Mouse (Mus musculus): Measurements from ENCODE around the gene 1700123O20Rik. TPM values are rescaled to one million over a fixed set of nuclear protein-coding genes. Genes with fewer than 3 reads are reported as not detected.

Gene 1700123O20Rik
- polyA plus RNA-seq, 1 experiment from 2014 or later: 67.5 TPM

- TF ChIP-seq CTCF (IDR thresholded peaks at IDR 0.05) (peak; percentile 99), EP300 (IDR thresholded peaks at IDR 0.05) (no peak)
- ATAC-seq (peak; percentile 60), DNase-seq (ENCODE audit: low spot score) (peak; percentile 86)
- no peak overlapping the region for H3K27ac ChIP-seq (ENCODE audit: low read length)
- H3K9ac ChIP-seq (replicated peaks; ENCODE audit: low read depth): no peak overlapping the region
- H3K9me3 ChIP-seq (ENCODE audit: low read length): no peaks in the 10 kb centered on the region
- no peak overlapping the region for H3K4me2 ChIP-seq (replicated peaks; ENCODE audit: low read depth, low read length)
- H3K27me3 ChIP-seq (replicated peaks; ENCODE audit: insufficient read depth, low read length): no peaks in the 10 kb centered on the region; the same call in 1 of the 2 replicates
- no peaks in the 10 kb centered on the region for H3K4me1 ChIP-seq (ENCODE audit: insufficient read depth, low read depth, low read length)
- WGBS: 3% methylated on average over 6 of the region's 6 CpGs
- no peak overlapping the region for H3K4me3 ChIP-seq (ENCODE audit: low read depth, low read length)
- no peaks in the 10 kb centered on the region for H3K36me3 ChIP-seq (ENCODE audit: insufficient read depth, low read length)
These were observed 15.3 kb downstream of the 1700123O20Rik start for GRCm38 (mm10) chr14:54701298-54701697.

DNA sequence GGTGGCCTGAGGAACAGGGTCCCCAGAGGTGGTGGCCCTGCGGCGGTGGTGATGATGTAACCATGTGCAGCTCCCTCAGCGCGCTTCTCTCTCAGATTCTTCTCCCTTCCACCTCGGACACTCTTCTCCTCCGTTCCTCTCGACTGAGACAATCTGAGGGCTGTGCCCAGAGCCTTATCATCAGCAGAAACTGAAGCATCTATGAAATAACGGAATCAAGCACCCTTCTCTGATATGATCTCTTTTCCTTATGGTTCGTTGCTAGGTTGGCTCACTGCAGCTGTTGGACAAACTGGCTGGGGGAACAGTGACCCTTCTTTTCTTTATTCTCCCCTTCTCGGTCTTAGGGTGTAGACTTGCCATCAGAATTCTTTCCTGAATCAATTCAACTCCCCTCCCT, 17.2 kb downstream of the 1700123O20Rik start:
- H3K4me2 ChIP-seq (replicated peaks; ENCODE audit: low read depth, low read length): no peak overlapping the region
- DNase-seq (ENCODE audit: low spot score): no peak
- WGBS: 51% methylated on average over 10 of the region's 10 CpGs

GRCm38 (mm10) chr14:54705844-54706243, 19.8 kb downstream of the 1700123O20Rik start:
- no peak overlapping the region for H3K9ac ChIP-seq (replicated peaks; ENCODE audit: low read depth)
- H3K36me3 ChIP-seq (ENCODE audit: insufficient read depth, low read length): no peaks in the 10 kb centered on the region
- DNase-seq (ENCODE audit: low spot score): no peak
- no peak for TF ChIP-seq EP300 (IDR thresholded peaks at IDR 0.05)
- TF ChIP-seq CTCF (IDR thresholded peaks at IDR 0.05): no peak
- WGBS: 22% methylated on average over 5 of the region's 5 CpGs
- no peak overlapping the region for H3K4me3 ChIP-seq (ENCODE audit: low read depth, low read length)
- H3K27ac ChIP-seq (ENCODE audit: low read length): no peak overlapping the region
- H3K27me3 ChIP-seq (replicated peaks; ENCODE audit: insufficient read depth, low read length): no peaks in the 10 kb centered on the region; the same call in 1 of the 2 replicates
- peak; percentile 47 for ATAC-seq
- no peaks in the 10 kb centered on the region for H3K4me1 ChIP-seq (ENCODE audit: insufficient read depth, low read depth, low read length)
- H3K4me2 ChIP-seq (replicated peaks; ENCODE audit: low read depth, low read length): no peak overlapping the region
- H3K9me3 ChIP-seq (ENCODE audit: low read length): no peaks in the 10 kb centered on the region

More for the DNA sequence above, 17.2 kb downstream of the 1700123O20Rik start:
- Histone ChIP-seq H3K9me3 (ENCODE audit: low read length) (no peaks in the 10 kb centered on the region), H3K9ac (replicated peaks; ENCODE audit: low read depth) (no peak overlapping the region), H3K4me1 (ENCODE audit: insufficient read depth, low read depth, low read length) (no peaks in the 10 kb centered on the region), H3K27me3 (replicated peaks; ENCODE audit: insufficient read depth, low read length) (no peaks in the 10 kb centered on the region; the same call in 1 of the 2 replicates), H3K36me3 (ENCODE audit: insufficient read depth, low read length) (no peaks in the 10 kb centered on the region), H3K27ac (ENCODE audit: low read length) (no peak overlapping the region), H3K4me3 (ENCODE audit: low read depth, low read length) (no peak overlapping the region)
- ATAC-seq: no peak
- TF ChIP-seq EP300 (IDR thresholded peaks at IDR 0.05) (no peak), CTCF (IDR thresholded peaks at IDR 0.05) (no peak)

DNA sequence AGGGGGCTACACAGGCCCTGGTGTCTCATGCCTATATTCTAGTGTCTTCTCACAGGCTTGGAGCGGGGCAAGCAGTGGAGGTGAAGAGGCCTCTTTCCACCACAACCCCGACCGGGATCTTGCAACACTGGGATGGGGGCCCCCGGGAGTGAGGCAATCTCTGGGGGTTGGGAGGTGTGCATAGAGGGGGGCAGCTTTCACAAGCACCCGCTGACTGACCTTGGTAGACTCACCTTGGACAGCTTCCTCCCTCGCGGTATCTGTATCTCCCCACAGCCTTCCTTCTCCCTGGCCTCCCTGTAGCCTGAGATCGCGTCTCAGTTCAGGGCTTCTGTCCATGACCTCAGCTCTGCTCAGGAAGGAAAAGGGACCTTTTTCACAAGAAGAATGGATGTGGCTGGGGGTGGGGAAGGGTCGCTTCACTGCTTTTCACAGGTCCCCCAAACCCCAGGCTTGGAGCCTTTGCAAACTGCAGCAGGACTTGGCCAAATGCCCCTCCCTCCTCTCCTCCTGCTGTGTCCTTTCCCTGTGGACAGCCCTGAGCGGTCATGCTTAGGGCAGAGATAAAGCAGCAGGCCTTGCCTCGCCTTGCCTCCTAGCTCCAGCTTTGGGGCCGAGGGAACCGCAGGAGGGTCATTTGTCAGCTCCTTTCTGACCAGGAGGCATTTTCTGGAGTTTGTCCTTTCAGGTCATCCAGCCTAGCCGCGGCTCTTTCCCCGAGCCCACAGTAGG, 20.7 kb downstream of the 1700123O20Rik start:
- ATAC-seq (no peak), DNase-seq (ENCODE audit: low spot score) (no peak)
- no peak overlapping the region for H3K4me2 ChIP-seq (replicated peaks; ENCODE audit: low read depth, low read length)
- H3K27ac ChIP-seq (ENCODE audit: low read length): no peak overlapping the region
- no peak for TF ChIP-seq EP300 (IDR thresholded peaks at IDR 0.05)
- TF ChIP-seq CTCF (IDR thresholded peaks at IDR 0.05): no peak
- no peaks in the 10 kb centered on the region; the same call in 1 of the 2 replicates for H3K27me3 ChIP-seq (replicated peaks; ENCODE audit: insufficient read depth, low read length)
- WGBS: 44% methylated on average over 17 of the region's 17 CpGs
- H3K9ac ChIP-seq (replicated peaks; ENCODE audit: low read depth): no peak overlapping the region
- H3K9me3 ChIP-seq (ENCODE audit: low read length): no peaks in the 10 kb centered on the region
- no peaks in the 10 kb centered on the region for H3K36me3 ChIP-seq (ENCODE audit: insufficient read depth, low read length)
- H3K4me3 ChIP-seq (ENCODE audit: low read depth, low read length): no peak overlapping the region
- H3K4me1 ChIP-seq (ENCODE audit: insufficient read depth, low read depth, low read length): no peaks in the 10 kb centered on the region

- H3K27ac ChIP-seq (ENCODE audit: low read length): no peak overlapping the region
- WGBS: 77% methylated on average over 9 of the region's 9 CpGs
- DNase-seq (ENCODE audit: low spot score) (no peak), ATAC-seq (no peak)
- no peak overlapping the region for H3K4me2 ChIP-seq (replicated peaks; ENCODE audit: low read depth, low read length)
- no peaks in the 10 kb centered on the region for H3K27me3 ChIP-seq (replicated peaks; ENCODE audit: insufficient read depth, low read length)
- no peaks in the 10 kb centered on the region for H3K36me3 ChIP-seq (ENCODE audit: insufficient read depth, low read length)
- TF ChIP-seq CTCF (IDR thresholded peaks at IDR 0.05) (no peak), EP300 (IDR thresholded peaks at IDR 0.05) (no peak)
- H3K9ac ChIP-seq (replicated peaks; ENCODE audit: low read depth): no peak overlapping the region
- H3K4me1 ChIP-seq (ENCODE audit: insufficient read depth, low read depth, low read length): no peaks in the 10 kb centered on the region
- H3K9me3 ChIP-seq (ENCODE audit: low read length): no peaks in the 10 kb centered on the region
- no peak overlapping the region for H3K4me3 ChIP-seq (ENCODE audit: low read depth, low read length)
These were observed 23.0 kb downstream of the 1700123O20Rik start for GRCm38 (mm10) chr14:54709054-54709453.

- TF ChIP-seq CTCF (IDR thresholded peaks at IDR 0.05): no peak
- TF ChIP-seq EP300 (IDR thresholded peaks at IDR 0.05): no peak
- Histone ChIP-seq H3K4me2 (replicated peaks; ENCODE audit: low read depth, low read length) (no peak within 1 kb of the TSS), H3K27me3 (replicated peaks; ENCODE audit: insufficient read depth, low read length) (no peaks in the 10 kb centered on the region), H3K4me3 (ENCODE audit: low read depth, low read length) (no peak within 1 kb of the TSS), H3K27ac (ENCODE audit: low read length) (no peak within 1 kb of the TSS), H3K36me3 (ENCODE audit: insufficient read depth, low read length) (no peaks in the 10 kb centered on the region), H3K9me3 (ENCODE audit: low read length) (no peaks in the 10 kb centered on the region), H3K4me1 (ENCODE audit: insufficient read depth, low read depth, low read length) (no peaks in the 10 kb centered on the region), H3K9ac (replicated peaks; ENCODE audit: low read depth) (no peak within 1 kb of the TSS)
- 79% methylated on average over 7 of the region's 7 CpGs for WGBS
- DNase-seq (ENCODE audit: low spot score) (no peak), ATAC-seq (no peak)
These were observed 26.1 kb downstream of the 1700123O20Rik start, which contains the start of gene Cebpe for GRCm38 (mm10) chr14:54712074-54712473. Gene Cebpe (minus strand): TSS chr14:54712174.

Measured in lung, postnatal 0 days (tissue).